Mouse (Mus musculus) megakaryocyte, embryonic 14.5 days (primary cell): ENCODE measurements around the gene Lenep.

Source experiments
- FLI1 ChIP-seq: IDR thresholded peaks from 2 replicates; pipeline ENCODE4 v1.6.1; 2012; ENCODE audit warnings: low read length, inconsistent platforms, mixed read lengths
- GATA1 ChIP-seq: IDR thresholded peaks from 3 replicates; pipeline ENCODE4 v1.6.1; 2012; ENCODE audit warnings: mixed read lengths, low read length, inconsistent platforms, borderline replicate concordance

DNA sequence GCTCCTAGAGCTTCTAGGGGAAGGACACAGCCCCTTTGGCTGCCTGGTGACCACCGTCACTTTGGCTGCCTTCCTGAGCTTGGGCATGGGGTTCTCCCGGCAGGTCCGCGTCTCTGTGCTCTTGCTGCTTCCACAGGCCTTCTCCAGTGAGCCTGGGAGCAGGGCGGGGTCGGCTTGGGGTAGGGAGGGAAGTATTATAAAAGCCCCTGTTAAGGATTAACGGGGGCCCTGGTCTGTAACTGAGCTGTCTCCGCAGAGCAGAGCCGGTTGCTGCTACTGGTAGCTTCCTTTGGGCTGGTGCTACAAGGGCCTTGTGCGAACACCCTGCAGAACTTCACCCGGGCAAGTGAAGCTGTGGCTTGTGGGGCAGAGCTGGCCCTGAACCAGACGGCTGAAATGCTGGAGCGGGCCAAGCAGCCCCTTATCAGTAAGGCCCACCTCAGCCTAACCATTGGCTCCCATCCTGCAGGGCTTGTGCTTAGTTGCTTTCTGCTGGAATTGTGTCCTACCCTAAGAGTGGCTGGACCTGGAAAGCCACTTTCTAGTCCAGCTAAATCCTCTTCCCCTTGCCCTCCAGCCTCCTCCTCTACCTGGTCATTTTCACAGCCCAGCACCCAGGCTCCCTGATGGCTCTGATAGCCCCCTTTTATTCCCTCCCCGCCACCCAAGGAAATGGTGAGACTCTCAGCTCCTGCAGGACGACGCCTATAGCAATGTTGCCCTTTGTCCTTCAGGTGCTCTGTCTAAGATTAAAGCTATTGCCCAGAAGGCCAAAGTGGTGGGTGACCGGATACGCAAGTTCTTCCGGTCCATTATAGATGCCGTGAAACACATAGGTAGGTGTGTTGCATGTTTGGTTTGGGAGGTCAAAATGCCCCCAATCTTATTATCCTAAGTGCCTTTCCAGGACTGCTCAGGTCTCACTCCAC lies 36.8 kb downstream of the Lenep start:
- no peak for TF ChIP-seq GATA1
- no peak for TF ChIP-seq FLI1
